Mouse (Mus musculus) CH12.LX (cell line): ENCODE results near the gene Actr8. TPM values are rescaled to one million over a fixed set of nuclear protein-coding genes. Genes with fewer than 3 reads are reported as not detected.

Experiments
- DNase-seq: peaks from one replicate; pipeline ENCODE4 v3.0.0-alpha.2; 2013; ENCODE audit errors: extremely low read depth
- H3K27ac ChIP-seq: 2 replicates; pipeline ENCODE4 v1.5.1; 2012; ENCODE audit warnings: low read depth, mild to moderate bottlenecking, control low read depth, moderate library complexity; ENCODE audit not compliant: insufficient read depth
- H3K27me3 ChIP-seq: replicated peaks from 2 replicates; pipeline ENCODE3; 2012; ENCODE audit warnings: inconsistent platforms
- H3K36me3 ChIP-seq, 2 experiments: replicated peaks in 1 of 2; 2 replicates each; pipeline versions ENCODE3 to v1.6.1; 2012; ENCODE audit warnings: inconsistent platforms in 1 of 2, low read length in 1 of 2, mild to moderate bottlenecking in 1 of 2, mixed read lengths in 1 of 2, moderate library complexity in 1 of 2; ENCODE audit not compliant: control insufficient read depth in 1 of 2, insufficient read depth in 1 of 2
- H3K4me1 ChIP-seq, 2 experiments: 2 replicates each; pipeline ENCODE4 v1.6.1; 2012; ENCODE audit warnings: inconsistent platforms in 1 of 2, moderate library complexity in 1 of 2; ENCODE audit not compliant: insufficient read depth in 2 of 2, control insufficient read depth in 1 of 2
- H3K4me2 ChIP-seq: 2 replicates; pipeline ENCODE4 v1.6.1; 2012; ENCODE audit warnings: low read depth, mild to moderate bottlenecking, control low read depth; ENCODE audit not compliant: poor library complexity, insufficient read depth, severe bottlenecking
- H3K4me3 ChIP-seq, 3 experiments: fragments of 150-350 bp in 1 of 3; sonication (generic) in 1 of 3; replicated peaks in 1 of 3; 2 replicates each; pipeline versions ENCODE3 to v1.5.1; 2011 to 2012; ENCODE audit warnings: low read depth in 2 of 3, low read length in 2 of 3, mild to moderate bottlenecking in 2 of 3, moderate library complexity in 2 of 3, control low read depth in 1 of 3, improper control_type of control experiment in 1 of 3, inconsistent platforms in 1 of 3, mixed read lengths in 1 of 3; ENCODE audit not compliant: poor library complexity in 1 of 3
- H3K79me2 ChIP-seq: replicated peaks from 2 replicates; pipeline ENCODE4 v1.6.1; 2012; ENCODE audit warnings: mild to moderate bottlenecking, moderate library complexity; ENCODE audit not compliant: control insufficient read depth, poor library complexity, insufficient read depth, severe bottlenecking; ENCODE audit errors: extremely low read depth
- H3K9ac ChIP-seq: 2 replicates; pipeline ENCODE4 v1.6.1; 2012; ENCODE audit warnings: low read depth, mild to moderate bottlenecking, control low read depth, moderate library complexity; ENCODE audit not compliant: insufficient read depth
- H3K9me3 ChIP-seq: replicated peaks from 2 replicates; pipeline ENCODE3; 2012; ENCODE audit warnings: low read length, inconsistent platforms, mixed read lengths
- BHLHE40 ChIP-seq: IDR thresholded peaks from 2 replicates; pipeline ENCODE4 v1.6.1; 2011; ENCODE audit warnings: mild to moderate bottlenecking, low read depth, low read length, improper control_type of control experiment
- CHD2 ChIP-seq: IDR thresholded peaks from 2 replicates; pipeline ENCODE4 v1.6.1; 2011; ENCODE audit warnings: low read length, improper control_type of control experiment
- CTCF ChIP-seq, 2 experiments: IDR thresholded peaks in 1 of 2; conservative IDR thresholded peaks in 1 of 2; 2 replicates each; pipeline ENCODE4 v1.5.1; 2011 to 2012; ENCODE audit warnings: low read depth in 2 of 2, low read length in 2 of 2, improper control_type of control experiment in 1 of 2, inconsistent platforms in 1 of 2, mild to moderate bottlenecking in 1 of 2, moderate library complexity in 1 of 2
- EP300 ChIP-seq: IDR thresholded peaks from 2 replicates; pipeline ENCODE4 v1.6.1; 2011; ENCODE audit warnings: low read length, improper control_type of control experiment
- ETS1 ChIP-seq: conservative IDR thresholded peaks from 2 replicates; pipeline ENCODE4 v1.6.1; 2012; ENCODE audit warnings: low read depth, mild to moderate bottlenecking, inconsistent platforms, low read length, improper control_type of control experiment, moderate library complexity
- HCFC1 ChIP-seq: IDR thresholded peaks from 2 replicates; pipeline ENCODE4 v1.6.1; 2012; ENCODE audit warnings: low read depth, mild to moderate bottlenecking, inconsistent platforms, low read length, improper control_type of control experiment
- IRF4 ChIP-seq: IDR thresholded peaks from 2 replicates; pipeline ENCODE4 v1.6.1; 2014; ENCODE audit warnings: low read depth, mild to moderate bottlenecking, inconsistent platforms, low read length, improper control_type of control experiment
- JUND ChIP-seq: conservative IDR thresholded peaks from 2 replicates; pipeline ENCODE4 v1.6.1; 2011; ENCODE audit warnings: low read depth, low read length, improper control_type of control experiment
- MAX ChIP-seq: IDR thresholded peaks from 2 replicates; pipeline ENCODE4 v1.6.1; 2011; ENCODE audit warnings: low read length, improper control_type of control experiment
- MXI1 ChIP-seq: IDR thresholded peaks from 2 replicates; pipeline ENCODE4 v1.6.1; 2011; ENCODE audit warnings: mild to moderate bottlenecking, low read depth, low read length, improper control_type of control experiment
- MYC ChIP-seq: IDR thresholded peaks from 2 replicates; pipeline ENCODE4 v1.6.1; 2011; ENCODE audit warnings: low read depth, mild to moderate bottlenecking, improper control_type of control experiment, low read length
- NELFE ChIP-seq: IDR thresholded peaks from 2 replicates; pipeline ENCODE4 v1.6.1; 2011; ENCODE audit warnings: low read depth, low read length, improper control_type of control experiment
- NRF1 ChIP-seq: IDR thresholded peaks from 2 replicates; pipeline ENCODE4 v1.6.1; 2014; ENCODE audit warnings: low read depth, mild to moderate bottlenecking, inconsistent platforms, low read length, improper control_type of control experiment, moderate library complexity
- PAX5 ChIP-seq: IDR thresholded peaks from 2 replicates; pipeline ENCODE4 v1.6.1; 2012; ENCODE audit warnings: low read length, inconsistent platforms, mixed read lengths
- POLR2AphosphoS2 ChIP-seq: IDR thresholded peaks from 2 replicates; pipeline ENCODE4 v1.6.1; 2011; ENCODE audit warnings: low read depth, low read length, improper control_type of control experiment
- RAD21 ChIP-seq: IDR thresholded peaks from 2 replicates; pipeline ENCODE4 v1.6.1; 2011; ENCODE audit warnings: low read depth, mild to moderate bottlenecking, low read length, improper control_type of control experiment, moderate library complexity
- RCOR1 ChIP-seq: conservative IDR thresholded peaks from 2 replicates; pipeline ENCODE4 v1.6.1; 2012; ENCODE audit warnings: low read depth, mild to moderate bottlenecking, inconsistent platforms, low read length, improper control_type of control experiment
- SMC3 ChIP-seq: IDR thresholded peaks from 2 replicates; pipeline ENCODE4 v1.6.1; 2011; ENCODE audit warnings: low read depth, low read length, improper control_type of control experiment
- UBTF ChIP-seq: IDR thresholded peaks from 2 replicates; pipeline ENCODE4 v1.6.1; 2012; ENCODE audit warnings: low read depth, mild to moderate bottlenecking, inconsistent platforms, low read length, improper control_type of control experiment, moderate library complexity
- USF2 ChIP-seq: conservative IDR thresholded peaks from 2 replicates; pipeline ENCODE4 v1.6.1; 2011; ENCODE audit warnings: low read depth, low read length, improper control_type of control experiment
- ZC3H11A ChIP-seq: IDR thresholded peaks from 2 replicates; pipeline ENCODE4 v1.6.1; 2012; ENCODE audit warnings: low read depth, mild to moderate bottlenecking, inconsistent platforms, low read length, improper control_type of control experiment
- ZNF384 ChIP-seq: IDR thresholded peaks from 2 replicates; pipeline ENCODE4 v1.6.1; 2012; ENCODE audit warnings: low read depth, low read length, improper control_type of control experiment, inconsistent platforms
- dilution Hi-C: fragments of 300-500 bp; cut with MboI; formaldehyde crosslinking; loops from 2 replicates; pipeline ENCODE4 v1.14.3; 2020; ENCODE audit warnings: low sequenced_read_pairs; ENCODE audit not compliant: extremely low pct_unique_long_range_greater_than_20kb, extremely low pct_ligation_motif_present
- in situ Hi-C: fragments of 300-500 bp; cut with MboI; formaldehyde crosslinking; loops from 3 replicates; pipeline ENCODE4 v1.14.3; 2019; ENCODE audit warnings: low sequenced_read_pairs, low pct_ligation_motif_present, low pct_unique_long_range_greater_than_20kb, mixed read lengths
- polyA plus RNA-seq: library from polyadenylated mRNA; unstranded; fragments of >175 nt; gene quantifications from 2 replicates; pipeline ENCODE4 v1.2.1, GENCODE M21; 2012; ENCODE audit warnings: low read depth; ENCODE audit not compliant: insufficient read length
- total RNA-seq, 2 experiments: library from RNA; depleted of rRNA; stranded (reverse); fragments of 300-350 nt in 1 of 2; fragments of >200 nt in 1 of 2; gene quantifications; 2 replicates each; pipeline ENCODE4 v1.2.3; 2012 to 2014

Gene Actr8
- total and polyA plus RNA-seq, 3 experiments: 26.7 to 34.3 (median 33.4) TPM

DNA sequence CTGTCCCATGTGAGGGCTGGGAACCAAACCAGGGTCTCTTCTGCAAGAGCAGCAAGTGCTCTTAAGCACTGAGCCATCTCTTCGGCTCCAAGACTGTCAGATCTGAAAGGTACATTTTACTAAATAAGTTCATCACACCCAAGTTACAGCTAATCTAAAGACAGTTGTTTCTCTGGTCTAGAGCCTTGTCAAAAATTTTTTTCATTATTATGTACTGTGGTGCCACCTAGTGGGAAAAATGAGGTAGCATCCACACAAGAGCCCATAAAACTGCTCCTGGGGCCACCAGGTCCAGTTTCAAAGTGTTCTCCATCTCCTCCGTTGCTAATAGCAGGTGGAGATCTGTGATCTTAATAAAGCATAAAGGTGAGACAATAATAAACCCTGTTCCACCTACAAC is 37.3 kb upstream of the Actr8 start:
- TF ChIP-seq SMC3: peak; percentile 59
- TF ChIP-seq CTCF (conservative IDR thresholded peaks at IDR 0.05 in 1 of 2, IDR thresholded peaks at IDR 0.05 in 1 of 2; ENCODE audit: low read depth in 2 of 2, low read length in 2 of 2): peak; percentile 63 to 79
- TF ChIP-seq ZNF384: peak; percentile 68
- TF ChIP-seq NELFE: 0 out of 2 replicates have a peak, but pooled peaks have one; percentile 34
- 0 out of 2 replicates have a peak, but pooled peaks have one; percentile 3 for TF ChIP-seq ZC3H11A
- no peak for TF ChIP-seq MXI1
- TF ChIP-seq RAD21: peak; percentile 89
- TF ChIP-seq USF2: no peak
- H3K36me3 ChIP-seq: no peaks in the 10 kb centered on the region
- no peaks in the 10 kb centered on the region for H3K4me1 ChIP-seq
- no peak overlapping the region for H3K4me2 ChIP-seq
- peaks cover 43% of the 10 kb centered on the region for H3K27me3 ChIP-seq
- no peak overlapping the region for H3K9ac ChIP-seq
- H3K9me3 ChIP-seq: no peaks in the 10 kb centered on the region
- no peak overlapping the region for H3K4me3 ChIP-seq
- dilution Hi-C loops: no loop called here
- DNase-seq: peak; percentile 51
- H3K79me2 ChIP-seq: no peaks in the 10 kb centered on the region
- no peak overlapping the region for H3K27ac ChIP-seq
- in situ Hi-C loops: loop anchor here (25.0 kb wide), 2 partner anchors 254 to 429 kb away; no protein-coding TSS in a partner anchor

DNA sequence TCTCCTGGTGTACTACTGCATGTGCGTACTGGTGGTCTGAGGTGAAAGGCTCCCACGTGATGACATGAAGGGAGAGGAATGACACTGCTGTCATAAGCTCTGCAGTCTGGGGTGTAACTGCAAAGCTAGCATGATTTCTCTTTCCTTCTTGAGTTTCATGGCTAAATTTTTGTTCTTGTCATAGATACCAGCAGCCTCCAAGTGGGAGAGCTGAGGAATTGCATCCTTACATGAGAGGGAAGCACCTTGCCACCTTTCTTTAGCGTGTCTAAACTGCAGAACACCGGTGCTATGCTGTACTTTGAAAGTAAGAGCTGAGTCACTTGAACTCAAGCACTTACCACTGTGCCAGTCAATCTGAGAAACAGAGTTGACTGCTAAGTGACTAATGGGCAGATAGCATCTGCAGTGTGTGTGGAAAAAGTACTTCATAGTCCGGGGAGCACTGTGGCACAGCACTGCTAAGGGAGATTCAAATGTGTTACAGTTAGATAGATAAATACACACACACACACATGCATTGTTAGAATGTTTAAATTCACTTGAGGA is 31.3 kb upstream of the Actr8 start:
- dilution Hi-C loops: no loop called here
- H3K4me3 ChIP-seq: no peak overlapping the region
- in situ Hi-C loops: loop anchor here (25.0 kb wide), 2 partner anchors 260 to 435 kb away; no protein-coding TSS in a partner anchor
- H3K9ac ChIP-seq: no peak overlapping the region
- H3K9me3 ChIP-seq: no peaks in the 10 kb centered on the region
- DNase-seq: peak; percentile 13
- peaks cover 12% of the 10 kb centered on the region for H3K27me3 ChIP-seq
- no peaks in the 10 kb centered on the region for H3K79me2 ChIP-seq
- H3K36me3 ChIP-seq: no peaks in the 10 kb centered on the region
- peaks cover 0 to 9% of the 10 kb centered on the region in 2 experiments; a peak in 1 of 4 replicates for H3K4me1 ChIP-seq
- H3K27ac ChIP-seq: no peak overlapping the region
- H3K4me2 ChIP-seq: no peak overlapping the region
- TF ChIP-seq BHLHE40: peak; percentile 40
- no peak for TF ChIP-seq MXI1
- TF ChIP-seq PAX5: no peak
- TF ChIP-seq CHD2: no peak
- TF ChIP-seq NELFE: no peak
- TF ChIP-seq ZNF384: no peak
- TF ChIP-seq RCOR1: no peak
- TF ChIP-seq CTCF (conservative IDR thresholded peaks at IDR 0.05 in 1 of 2, IDR thresholded peaks at IDR 0.05 in 1 of 2; ENCODE audit: low read depth in 2 of 2, low read length in 2 of 2): peak in 1 of 2 experiments; percentile 12; a peak in 1 of 4 replicates
- no peak for TF ChIP-seq POLR2AphosphoS2
- TF ChIP-seq NRF1: no peak
- TF ChIP-seq EP300: peak; percentile 44; the same call in 1 of the 2 replicates
- no peak for TF ChIP-seq MAX
- peak; percentile 66; the same call in 1 of the 2 replicates for TF ChIP-seq IRF4
- no peak for TF ChIP-seq MYC
- no peak for TF ChIP-seq ETS1
- TF ChIP-seq SMC3: no peak
- no peak for TF ChIP-seq HCFC1
- no peak for TF ChIP-seq UBTF
- TF ChIP-seq JUND: no peak
